Mouse (Mus musculus) kidney, adult 2 months (tissue): ENCODE data around the gene Samd8. TPM values are rescaled to one million over a fixed set of nuclear protein-coding genes. Genes with fewer than 3 reads are reported as not detected.

Source experiments
- DNase-seq: peaks from one replicate; pipeline ENCODE4 v3.0.0; 2021
- H3K27ac ChIP-seq: fragments of 200-500 bp; 2 replicates; pipeline ENCODE4 v1.5.1; 2012; ENCODE audit warnings: low read depth, low read length, control low read depth, inconsistent platforms; ENCODE audit not compliant: insufficient read depth
- H3K27me3 ChIP-seq: fragments of 200-500 bp; replicated peaks from 2 replicates; pipeline ENCODE4 v1.6.1; 2012; ENCODE audit warnings: mild to moderate bottlenecking, moderate library complexity, low read length, inconsistent platforms; ENCODE audit not compliant: control insufficient read depth, insufficient read depth
- H3K36me3 ChIP-seq: fragments of 200-500 bp; 2 replicates; pipeline ENCODE4 v1.6.1; 2012; ENCODE audit warnings: mild to moderate bottlenecking, moderate library complexity, low read length, inconsistent platforms; ENCODE audit not compliant: control insufficient read depth, insufficient read depth
- H3K4me1 ChIP-seq: fragments of 200-500 bp; 2 replicates; pipeline ENCODE4 v1.6.1; 2011; ENCODE audit warnings: low read length; ENCODE audit not compliant: control insufficient read depth, insufficient read depth
- H3K4me3 ChIP-seq: fragments of 200-500 bp; 2 replicates; pipeline ENCODE4 v1.5.1; 2011; ENCODE audit warnings: mild to moderate bottlenecking, low read depth, low read length, control low read depth; ENCODE audit not compliant: insufficient read depth
- CTCF ChIP-seq: fragments of 200-500 bp; conservative IDR thresholded peaks from 2 replicates; pipeline ENCODE4 v1.5.1; 2011; ENCODE audit warnings: low read depth, mild to moderate bottlenecking, control low read depth, low read length, moderate library complexity, mixed read lengths; ENCODE audit not compliant: insufficient read depth, insufficient read length
- POLR2A ChIP-seq: fragments of 200-500 bp; IDR thresholded peaks from one replicate; pipeline ENCODE4 v1.6.1; 2011; ENCODE audit warnings: low read depth, low read length, control low read depth
- WGBS: fragments of 180-500 bp; shearing (Covaris S2); methylation state at CpG from one replicate; pipeline ENCODE4 v1.1.7; 2018; 5-methylcytosine and 5-hydroxymethylcytosine counted together
- polyA plus RNA-seq: library from polyadenylated mRNA; depleted of rRNA; stranded (reverse); fragments of >200 nt; gene quantifications from 2 replicates; pipeline ENCODE4 v1.2.3, GENCODE M21; 2012; rRNA removed

Samd8 gene
- polyA plus RNA-seq: 21.1 and 23.9 TPM in 2 replicates

GRCm38 (mm10) chr14:21750008-21750880 is at the start of gene Samd8:
Gene Samd8 (plus strand): TSS chr14:21750531.
- TF ChIP-seq POLR2A: peak; percentile 35
- no peak for TF ChIP-seq CTCF
- 7% methylated on average over 52 of the region's 52 CpGs for WGBS
- DNase-seq: peak; percentile 90
- Histone ChIP-seq H3K27ac (peak within 1 kb of the TSS; percentile 88), H3K36me3 (no peaks in the 10 kb centered on the region), H3K27me3 (no peaks in the 10 kb centered on the region), H3K4me3 (peak within 1 kb of the TSS; percentile 83), H3K4me1 (peaks cover 11% of the 10 kb centered on the region; the same call in 1 of the 2 replicates)

DNA sequence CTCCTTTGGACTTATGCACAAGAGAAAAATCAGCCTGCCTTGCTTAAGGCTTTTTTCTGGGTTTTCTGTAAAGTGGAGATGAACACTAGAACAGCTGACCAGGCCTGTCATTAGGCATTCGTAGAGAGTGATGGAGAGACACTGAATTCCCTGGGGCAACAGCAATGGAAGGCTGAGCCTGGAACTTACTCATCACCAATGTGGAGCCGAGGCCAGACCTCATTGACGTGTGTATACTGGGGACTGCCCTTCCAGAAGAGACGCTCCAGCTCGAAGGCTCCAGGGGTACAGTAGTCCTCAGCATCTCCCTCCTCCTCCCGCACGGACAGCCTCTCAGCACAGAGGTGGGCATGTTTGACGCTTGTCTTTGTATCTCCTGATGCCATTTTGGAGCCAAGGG is 47.6 kb upstream of the Samd8 start:
- Histone ChIP-seq H3K4me3 (no peak overlapping the region), H3K27me3 (no peaks in the 10 kb centered on the region), H3K27ac (no peak overlapping the region), H3K36me3 (no peaks in the 10 kb centered on the region), H3K4me1 (no peaks in the 10 kb centered on the region)
- TF ChIP-seq CTCF: no peak
- no peak for TF ChIP-seq POLR2A
- WGBS: 88% methylated on average over 8 of the region's 8 CpGs
- no peak for DNase-seq

DNA sequence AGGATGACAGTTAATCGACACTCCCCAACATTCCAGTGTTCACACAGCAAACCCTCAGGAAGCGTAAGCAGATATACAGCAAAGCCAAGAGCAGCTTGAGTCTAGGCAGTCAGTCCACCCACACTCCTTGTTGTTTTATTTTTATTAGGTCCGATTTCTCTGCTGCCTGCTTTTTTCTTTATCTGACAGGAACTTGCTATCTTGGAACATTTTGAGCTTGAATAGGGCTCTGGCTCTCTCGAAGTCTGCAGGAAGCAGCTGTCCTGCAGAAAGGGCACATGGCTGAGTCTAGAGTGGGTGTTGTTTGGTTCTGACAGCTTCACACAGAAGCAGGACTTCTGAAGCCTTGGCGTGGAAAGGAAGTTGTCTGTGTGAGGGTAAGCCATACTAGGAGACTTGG is 47.1 kb upstream of the Samd8 start:
- Histone ChIP-seq H3K36me3 (no peaks in the 10 kb centered on the region), H3K4me1 (no peaks in the 10 kb centered on the region), H3K4me3 (no peak overlapping the region), H3K27me3 (no peaks in the 10 kb centered on the region), H3K27ac (no peak overlapping the region)
- DNase-seq: peak; percentile 21
- 38% methylated on average over 5 of the region's 5 CpGs for WGBS
- TF ChIP-seq POLR2A (no peak), CTCF (no peak)

- 90% methylated on average over 2 of the region's 2 CpGs for WGBS
- Histone ChIP-seq H3K27ac (no peak overlapping the region), H3K4me3 (no peak overlapping the region), H3K27me3 (no peaks in the 10 kb centered on the region), H3K4me1 (no peaks in the 10 kb centered on the region), H3K36me3 (no peaks in the 10 kb centered on the region)
- no peak for TF ChIP-seq POLR2A
- TF ChIP-seq CTCF: no peak
- DNase-seq: no peak
Measured at GRCm38 (mm10) chr14:21705462-21705861, 44.9 kb upstream of the Samd8 start.

- Histone ChIP-seq H3K27ac (no peak overlapping the region), H3K4me1 (no peaks in the 10 kb centered on the region), H3K27me3 (no peaks in the 10 kb centered on the region), H3K4me3 (no peak overlapping the region), H3K36me3 (no peaks in the 10 kb centered on the region)
- 76% methylated on average over 12 of the region's 12 CpGs for WGBS
- TF ChIP-seq CTCF (no peak), POLR2A (no peak)
- DNase-seq: no peak
Measured at GRCm38 (mm10) chr14:21706759-21707571, 43.4 kb upstream of the Samd8 start.

GRCm38 (mm10) chr14:21709545-21709944 is 40.8 kb upstream of the Samd8 start:
- 62% methylated on average over 2 of the region's 2 CpGs for WGBS
- Histone ChIP-seq H3K27me3 (no peaks in the 10 kb centered on the region), H3K4me1 (no peaks in the 10 kb centered on the region), H3K4me3 (no peak overlapping the region), H3K27ac (no peak overlapping the region), H3K36me3 (no peaks in the 10 kb centered on the region)
- DNase-seq: peak; percentile 14
- TF ChIP-seq POLR2A (no peak), CTCF (no peak)

GRCm38 (mm10) chr14:21711231-21711630 is 39.1 kb upstream of the Samd8 start:
- no peak overlapping the region for H3K4me3 ChIP-seq
- H3K4me1 ChIP-seq: no peaks in the 10 kb centered on the region
- TF ChIP-seq POLR2A (no peak), CTCF (no peak)

More at GRCm38 (mm10) chr14:21711231-21711630, 39.1 kb upstream of the Samd8 start:
- no peak for DNase-seq
- Histone ChIP-seq H3K27ac (no peak overlapping the region), H3K27me3 (no peaks in the 10 kb centered on the region), H3K36me3 (no peaks in the 10 kb centered on the region)
- WGBS: 82% methylated on average over 2 of the region's 2 CpGs
